Mouse (Mus musculus): Measurements from ENCODE around the gene Svop.

DNA sequence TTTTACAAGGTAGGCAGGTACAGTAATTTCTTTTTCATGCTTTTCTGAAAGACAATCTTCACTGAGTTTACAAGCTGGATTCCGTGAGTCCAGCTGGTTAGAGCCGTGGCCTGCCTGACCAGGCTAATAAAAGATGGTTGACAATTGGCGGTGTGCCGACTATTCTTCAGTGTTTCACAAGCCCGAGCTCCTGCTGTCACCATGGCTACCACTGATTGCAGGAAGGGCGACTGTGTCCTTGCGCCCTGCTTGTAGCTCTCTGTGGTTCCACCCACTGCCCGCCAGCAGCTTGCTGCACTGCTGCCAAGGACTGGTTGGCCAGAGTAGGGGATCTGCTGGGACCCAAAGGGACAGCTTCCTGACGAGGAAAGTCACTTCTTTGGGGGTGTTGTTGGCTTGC is 47.8 kb upstream of the Svop start:
- TF ChIP-seq POLR2A (IDR thresholded peaks at IDR 0.05; ENCODE audit: low read depth, low read length) (no peak), CTCF (IDR thresholded peaks at IDR 0.05; ENCODE audit: extremely low read depth, insufficient read depth, insufficient read length, insufficient replicate concordance) (no peak)
